Comparison of ENCODE assay signal across 8 mouse cellular contexts in the genomic region with DNA sequence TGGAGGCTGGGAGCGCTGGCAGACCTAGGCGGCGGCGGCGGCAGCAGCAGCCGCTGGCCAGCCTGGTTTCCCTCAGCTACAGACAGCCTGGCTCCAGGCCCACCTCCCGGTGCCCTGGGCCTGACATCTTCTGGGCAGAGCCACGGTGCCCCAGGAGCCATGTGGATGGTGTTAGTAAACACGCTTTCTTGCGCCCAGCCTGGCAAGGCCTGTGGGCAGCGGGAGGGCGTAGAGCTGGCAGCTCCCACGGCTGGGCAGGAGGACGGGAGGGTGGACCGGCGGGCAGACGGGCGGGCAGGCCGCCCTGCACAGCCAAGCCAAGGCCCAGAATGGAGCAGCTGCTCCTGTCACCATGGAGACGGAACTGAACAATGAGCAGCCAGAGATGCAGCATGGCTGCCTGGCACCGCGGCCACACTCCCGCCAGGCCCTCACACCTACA. TPM values are rescaled to one million over a fixed set of nuclear protein-coding genes. Genes with fewer than 3 reads are reported as not detected.
A peak's percentile ranks its signal among the peaks of the same experiment; 100 is the strongest.
DNase-seq lines count a peak whose midpoint lies in the region; ATAC-seq lines count a peak whose summit lies in the region.

No protein-coding gene starts in this region.

- H3K27ac ChIP-seq in forebrain, embryonic 10.5 days, result peak overlapping the region; percentile 95
- H3K27ac ChIP-seq in heart, embryonic 12.5 days (ENCODE audit: poor library complexity, severe bottlenecking), result no peak overlapping the region
- peak overlapping the region; percentile 71 for H3K27ac ChIP-seq in kidney, embryonic 15.5 days
- H3K27ac ChIP-seq in limb, embryonic 12.5 days, result peak overlapping the region; percentile 78
- peak overlapping the region; percentile 87 for H3K27ac ChIP-seq in neural tube, embryonic 11.5 days (ENCODE audit: low read depth, low read length)

- peak overlapping the region; percentile 57; the same call in 1 of the 2 replicates for H3K9ac ChIP-seq in heart, embryonic 12.5 days
- H3K9ac ChIP-seq in kidney, embryonic 15.5 days, result peak overlapping the region; percentile 25; the same call in 1 of the 2 replicates
- H3K9ac ChIP-seq in limb, embryonic 12.5 days (replicated peaks), result peak overlapping the region; percentile 60
- peak overlapping the region; percentile 72 for H3K9ac ChIP-seq in neural tube, embryonic 11.5 days (ENCODE audit: low read length)

- peaks cover 11% of the 10 kb centered on the region; the same call in 1 of the 2 replicates for H3K27me3 ChIP-seq in forebrain, embryonic 10.5 days (ENCODE audit: poor library complexity, severe bottlenecking)
- H3K27me3 ChIP-seq in heart, embryonic 12.5 days (replicated peaks), result no peaks in the 10 kb centered on the region
- H3K27me3 ChIP-seq in kidney, embryonic 15.5 days, result no peaks in the 10 kb centered on the region
- no peaks in the 10 kb centered on the region for H3K27me3 ChIP-seq in limb, embryonic 12.5 days
- no peaks in the 10 kb centered on the region for H3K27me3 ChIP-seq in neural tube, embryonic 11.5 days (ENCODE audit: control insufficient read depth, insufficient read depth, low read length)

- WGBS in forebrain, embryonic 10.5 days, result 2% methylated on average over 23 of the region's 23 CpGs
- WGBS in heart, embryonic 12.5 days, result 6% methylated on average over 23 of the region's 23 CpGs
- 8% methylated on average over 23 of the region's 23 CpGs for WGBS in kidney, embryonic 15.5 days
- 5% methylated on average over 23 of the region's 23 CpGs for WGBS in limb, embryonic 12.5 days
- 9% methylated on average over 23 of the region's 23 CpGs for WGBS in neural tube, embryonic 11.5 days

- H3K4me1 ChIP-seq in forebrain, embryonic 10.5 days, result peaks cover 41% of the 10 kb centered on the region
- H3K4me1 ChIP-seq in heart, embryonic 12.5 days (replicated peaks), result peaks cover 17% of the 10 kb centered on the region
- peaks cover 32% of the 10 kb centered on the region for H3K4me1 ChIP-seq in kidney, embryonic 15.5 days
- H3K4me1 ChIP-seq in limb, embryonic 12.5 days (replicated peaks), result peaks cover 29% of the 10 kb centered on the region
- H3K4me1 ChIP-seq in neural tube, embryonic 11.5 days (ENCODE audit: control insufficient read depth, insufficient read depth, low read length), result peaks cover 12% of the 10 kb centered on the region

- peak overlapping the region; percentile 51 for H3K4me3 ChIP-seq in forebrain, embryonic 10.5 days
- peak overlapping the region; percentile 38 for H3K4me3 ChIP-seq in heart, embryonic 12.5 days
- peak overlapping the region; percentile 30 for H3K4me3 ChIP-seq in kidney, embryonic 15.5 days (replicated peaks)
- H3K4me3 ChIP-seq in limb, embryonic 12.5 days (replicated peaks), result peak overlapping the region; percentile 27
- peak overlapping the region; percentile 24 for H3K4me3 ChIP-seq in neural tube, embryonic 11.5 days (ENCODE audit: low read depth, low read length)

- peak overlapping the region; percentile 69 for H3K4me2 ChIP-seq in heart, embryonic 12.5 days
- peak overlapping the region; percentile 60 for H3K4me2 ChIP-seq in kidney, embryonic 15.5 days
- peak overlapping the region; percentile 60 for H3K4me2 ChIP-seq in limb, embryonic 12.5 days
- H3K4me2 ChIP-seq in neural tube, embryonic 11.5 days (ENCODE audit: low read depth), result peak overlapping the region; percentile 45

- H3K36me3 ChIP-seq in forebrain, embryonic 10.5 days (replicated peaks), result no peaks in the 10 kb centered on the region
- H3K36me3 ChIP-seq in heart, embryonic 12.5 days, result no peaks in the 10 kb centered on the region
- H3K36me3 ChIP-seq in kidney, embryonic 15.5 days, result no peaks in the 10 kb centered on the region
- no peaks in the 10 kb centered on the region for H3K36me3 ChIP-seq in limb, embryonic 12.5 days
- H3K36me3 ChIP-seq in neural tube, embryonic 11.5 days (ENCODE audit: control insufficient read depth, insufficient read depth, low read length), result no peaks in the 10 kb centered on the region

- ATAC-seq in heart, embryonic 12.5 days (ENCODE audit: insufficient number of reproducible peaks, low FRiP score), result peak; percentile 73
- peak; percentile 91 for ATAC-seq in kidney, embryonic 15.5 days (replicated peaks; ENCODE audit: low FRiP score)
- ATAC-seq in limb, embryonic 12.5 days (ENCODE audit: insufficient number of reproducible peaks, insufficient read depth, low FRiP score, low TSS enrichment, low read depth), result peak; percentile 79; the same call in 1 of the 2 replicates
- peak; percentile 96 for ATAC-seq in neural tube, embryonic 11.5 days (ENCODE audit: insufficient read depth, low FRiP score, low TSS enrichment)

- DNase-seq in brain, embryonic 18.5 days (ENCODE audit: low read depth, low spot score), result peak; percentile 82
- DNase-seq in forebrain, embryonic 10.5 days (ENCODE audit: extremely low spot score, low spot score), result peak; percentile 86
- DNase-seq in neural tube, embryonic 11.5 days (ENCODE audit: low spot score), result peak; percentile 87
- peak; percentile 2 to 29 for DNase-seq in urinary bladder, adult 18-20 months (ENCODE audit: low spot score in 2 of 2)
- DNase-seq in spleen, postnatal 14 days (ENCODE audit: low spot score in 2 of 2), result no peak

- H3K9me3 ChIP-seq in forebrain, embryonic 10.5 days, result no peaks in the 10 kb centered on the region; the same call in 1 of the 2 replicates
- no peaks in the 10 kb centered on the region for H3K9me3 ChIP-seq in heart, embryonic 12.5 days (replicated peaks)
- H3K9me3 ChIP-seq in kidney, embryonic 15.5 days (replicated peaks), result no peaks in the 10 kb centered on the region
- no peaks in the 10 kb centered on the region; the same call in 1 of the 2 replicates for H3K9me3 ChIP-seq in limb, embryonic 12.5 days
- no peaks in the 10 kb centered on the region for H3K9me3 ChIP-seq in neural tube, embryonic 11.5 days (ENCODE audit: control insufficient read depth, low read length)

RNA-seq across cellular contexts. Expression of a gene that starts 37.2 kb away (rescaled TPM):
- polyA plus RNA-seq in forebrain, embryonic 10.5 days (2016; fragmentation: Nextera tagmentation; extraction: Ambion mirVana), result 136 and 164 TPM in 2 replicates
- polyA plus RNA-seq in heart, embryonic 12.5 days (2016; fragmentation: Nextera tagmentation; extraction: Ambion mirVana), result 75.0 and 75.6 TPM in 2 replicates
- polyA plus RNA-seq in kidney, embryonic 15.5 days (2015; fragmentation: Nextera tagmentation; extraction: Ambion mirVana), result 85.5 and 87.2 TPM in 2 replicates
- 115 and 129 TPM in 2 replicates for polyA plus RNA-seq in limb, embryonic 12.5 days (2016; fragmentation: Nextera tagmentation; extraction: Ambion mirVana)
- polyA plus RNA-seq in neural tube, embryonic 11.5 days (2014; fragmentation: Nextera tagmentation; extraction: Ambion mirVana), result 101 and 107 TPM in 2 replicates

Comparison
In these comparisons a context has a peak if more than half of its experiments do, and no peak if none do; other contexts are left out.
1. DNase-seq: peak in brain, embryonic 18.5 days (single experiment), forebrain, embryonic 10.5 days (single experiment), neural tube, embryonic 11.5 days (single experiment) and urinary bladder, adult 18-20 months (2 of 2); none in spleen, postnatal 14 days (0 of 2).
2. Peak in every context shown above with its lines, with median percentiles within 50 percentile points of each other: H3K4me3 ChIP-seq, ATAC-seq, H3K4me2 ChIP-seq and H3K9ac ChIP-seq.